Mouse (Mus musculus): ENCODE measurements around the gene Rhot2.
A peak's percentile ranks its signal among the peaks of the same experiment; 100 is the strongest.

Gene Rhot2

DNA sequence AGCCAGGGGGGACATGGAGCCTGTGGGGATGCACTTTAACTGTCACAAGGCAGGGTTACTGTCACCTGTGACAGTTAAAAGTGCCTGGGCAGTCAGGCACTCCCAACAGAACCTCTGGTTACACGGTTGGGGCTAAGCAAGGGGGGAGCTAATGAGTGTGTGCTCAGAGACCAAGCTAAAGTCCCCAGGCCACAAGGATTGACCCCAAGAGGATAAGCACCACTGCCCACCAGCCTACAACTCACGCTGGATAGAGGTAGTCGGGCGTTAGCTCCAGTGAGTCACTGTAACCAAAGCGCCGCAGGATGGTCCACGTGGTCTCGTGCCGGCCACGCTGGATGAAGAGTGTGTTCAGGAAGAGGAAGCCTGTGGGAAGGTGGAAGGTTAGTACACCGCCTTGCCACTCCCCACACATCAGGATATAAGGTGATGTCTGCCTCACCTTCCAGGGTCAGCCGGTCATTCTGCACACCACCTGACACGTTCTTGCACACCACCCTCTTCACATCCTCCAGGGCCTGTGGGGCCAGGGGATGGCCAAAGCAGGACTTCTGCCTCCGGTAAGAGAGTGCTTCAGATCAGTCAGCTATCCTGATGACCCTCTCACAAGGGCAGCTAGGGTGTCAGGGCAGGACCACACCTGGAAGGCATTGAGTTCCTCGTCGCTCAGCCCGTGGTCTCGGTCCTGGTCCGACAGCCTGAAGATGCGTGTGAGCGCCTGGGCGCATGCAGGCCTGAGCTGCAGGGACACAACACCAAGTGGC, 3.4 kb downstream of the Rhot2 start, which contains the start of gene Gm20683:
TSS of gene Gm20683 (minus strand) at position 647 of the 764 bp plus-strand sequence.
- DNase-seq (ENCODE audit: low spot score in 2 of 2) = no peak

DNA sequence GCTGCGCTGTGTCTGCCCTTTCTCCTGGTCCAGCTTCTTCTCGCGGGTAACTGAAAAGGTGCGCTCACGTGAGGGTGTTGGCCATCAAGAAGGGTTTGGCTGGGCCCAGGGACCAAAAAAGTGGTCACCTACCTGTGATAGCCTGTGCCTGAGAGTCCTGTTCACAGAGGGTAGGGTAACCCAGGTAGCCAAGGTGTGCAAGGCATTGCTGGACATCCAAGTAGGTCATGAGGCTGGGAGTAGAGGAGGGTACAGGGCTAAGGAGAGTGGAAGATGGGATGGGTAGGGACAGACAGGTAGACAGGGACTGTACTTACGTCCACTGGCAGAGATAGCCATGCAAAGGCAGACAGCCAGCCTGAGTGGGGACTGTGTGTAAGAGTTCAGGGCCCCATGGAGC, 4.1 kb downstream of the Rhot2 start:
- DNase-seq (ENCODE audit: low spot score in 2 of 2) = no peak

DNA sequence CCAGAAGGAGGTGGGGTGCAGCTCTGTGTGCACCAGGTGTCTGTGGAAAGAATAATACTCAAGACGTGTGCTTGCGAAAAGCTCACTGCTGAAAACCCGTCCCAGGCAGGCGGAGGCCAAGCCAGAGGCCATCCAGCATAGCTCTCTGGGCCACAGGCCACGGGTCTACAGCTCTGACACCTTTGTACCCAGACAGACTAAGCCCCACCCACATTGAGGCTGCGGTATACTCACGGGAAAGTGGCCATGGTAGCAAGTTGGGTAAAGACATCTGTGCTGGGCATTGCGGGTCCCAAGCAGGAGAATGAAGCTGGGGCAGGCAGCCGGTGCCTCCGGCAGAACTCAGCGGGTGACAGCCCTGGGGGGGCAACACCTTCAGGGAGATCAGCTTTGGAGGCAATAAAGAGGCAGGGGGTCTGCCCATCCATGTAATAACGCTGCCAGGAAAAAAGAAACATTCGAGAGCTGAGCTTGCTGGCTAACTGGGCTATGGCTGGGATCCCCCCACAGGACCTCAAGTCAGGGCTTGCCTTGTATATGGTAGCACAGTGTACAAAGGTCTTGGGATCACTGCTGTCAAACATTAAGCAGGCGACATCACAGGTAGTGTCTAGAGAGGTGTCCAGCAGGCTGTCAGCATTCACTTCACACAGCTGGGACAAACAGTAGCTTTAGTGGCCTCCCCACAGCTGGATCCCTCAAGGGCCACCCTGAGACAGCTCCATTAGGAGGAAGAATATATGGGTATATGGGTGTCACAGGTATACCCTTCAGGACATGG, 5.0 kb downstream of the Rhot2 start:
- no peak for DNase-seq (ENCODE audit: low spot score in 2 of 2)

DNA sequence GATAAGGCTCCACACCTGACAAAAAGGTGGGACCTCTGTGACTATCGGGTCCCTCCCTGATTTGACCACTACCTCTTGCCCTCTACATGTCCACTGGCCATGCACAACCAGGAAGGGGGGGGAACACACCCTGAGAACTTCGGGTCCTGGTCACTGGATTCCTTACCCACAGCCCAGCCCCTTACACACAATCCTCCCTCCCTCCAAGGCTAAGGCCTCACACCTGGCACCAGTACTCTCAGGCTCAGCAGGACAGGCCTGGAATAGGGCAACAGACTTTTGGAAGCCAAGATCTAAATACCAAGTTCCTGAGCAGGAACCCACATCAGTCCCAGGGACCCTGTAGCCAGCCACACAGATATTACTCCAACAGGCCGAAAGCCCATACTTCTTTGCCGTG, 5.7 kb downstream of the Rhot2 start:
- no peak for DNase-seq (ENCODE audit: low spot score in 2 of 2)

DNA sequence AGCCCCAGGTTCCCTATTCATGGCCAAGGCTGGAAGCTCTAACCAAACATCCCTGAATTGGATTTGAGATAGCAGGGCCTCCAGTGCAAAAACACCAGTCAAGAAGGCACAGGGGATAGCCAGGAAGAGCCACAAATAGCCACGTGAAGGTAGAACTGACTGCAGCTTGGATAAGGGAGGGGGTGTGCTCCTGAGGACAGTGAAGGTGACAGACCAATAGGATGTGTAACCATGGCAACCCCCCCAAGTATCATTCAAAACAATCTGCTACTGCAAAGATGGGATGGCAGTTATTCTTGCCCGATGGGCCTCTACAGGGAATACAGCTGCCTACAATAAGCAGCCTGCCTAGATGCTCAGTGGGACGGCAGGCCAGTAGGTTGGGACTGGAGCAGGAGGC, 7.1 kb downstream of the Rhot2 start:
- no peak for DNase-seq (ENCODE audit: low spot score in 2 of 2)

DNA sequence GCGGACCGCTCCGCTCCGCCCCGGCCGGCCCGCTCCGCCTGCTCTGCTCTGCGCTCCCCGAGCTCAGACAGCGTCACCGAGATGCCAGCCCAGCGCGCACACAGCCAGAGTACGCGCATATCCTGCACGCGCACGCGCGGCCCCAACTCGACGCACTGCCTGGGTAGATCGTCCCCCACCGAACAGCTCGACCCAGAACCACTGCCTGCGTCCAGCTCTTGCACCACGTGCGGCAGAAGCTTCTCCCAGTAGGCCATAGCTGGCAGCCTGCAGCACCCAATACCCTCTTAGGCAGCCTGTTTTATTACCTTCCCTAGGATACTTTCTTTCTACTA, 7.6 kb downstream of the Rhot2 start, which contains the start of gene Rhbdl1:
TSS of gene Rhbdl1 (minus strand) at position 220 of the 335 bp plus-strand sequence.
- peak; percentile 78 to 80 for DNase-seq (ENCODE audit: low spot score in 2 of 2)

DNA sequence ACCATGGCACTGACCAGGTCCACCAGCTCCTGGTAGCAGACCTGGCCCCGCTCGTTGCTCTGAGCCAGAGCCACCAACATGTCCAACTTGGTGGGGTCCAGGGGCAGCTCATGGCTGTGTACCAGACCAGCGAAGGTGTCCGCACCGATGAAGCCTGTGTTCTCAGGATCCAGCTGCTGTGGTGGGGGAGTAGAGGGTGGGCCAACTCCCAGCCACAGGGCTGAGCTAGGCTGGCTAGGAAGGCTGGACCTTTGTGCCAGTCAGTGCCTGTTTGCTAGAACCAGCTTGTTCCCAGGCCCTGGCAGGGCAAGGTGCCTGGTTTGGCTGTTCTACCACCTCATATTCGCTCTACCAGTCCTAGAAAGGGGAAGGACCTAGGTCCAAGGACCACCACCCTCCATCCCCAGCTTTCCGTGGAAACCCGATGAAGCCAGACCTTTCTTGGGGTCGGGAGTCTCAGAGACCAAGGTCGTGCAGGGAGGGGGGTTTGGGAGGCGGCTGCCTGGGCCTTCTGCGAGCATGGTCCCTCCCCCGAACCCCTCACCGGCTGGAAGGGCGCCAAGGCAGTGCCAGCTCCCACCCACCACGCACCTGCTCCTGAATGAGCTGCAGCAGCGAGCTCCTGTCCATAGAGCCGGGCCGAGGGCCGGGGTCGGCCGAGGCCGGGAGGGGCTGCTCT, 8.1 kb downstream of the Rhot2 start:
- peak; percentile 44 for DNase-seq (ENCODE audit: low spot score in 2 of 2)

DNA sequence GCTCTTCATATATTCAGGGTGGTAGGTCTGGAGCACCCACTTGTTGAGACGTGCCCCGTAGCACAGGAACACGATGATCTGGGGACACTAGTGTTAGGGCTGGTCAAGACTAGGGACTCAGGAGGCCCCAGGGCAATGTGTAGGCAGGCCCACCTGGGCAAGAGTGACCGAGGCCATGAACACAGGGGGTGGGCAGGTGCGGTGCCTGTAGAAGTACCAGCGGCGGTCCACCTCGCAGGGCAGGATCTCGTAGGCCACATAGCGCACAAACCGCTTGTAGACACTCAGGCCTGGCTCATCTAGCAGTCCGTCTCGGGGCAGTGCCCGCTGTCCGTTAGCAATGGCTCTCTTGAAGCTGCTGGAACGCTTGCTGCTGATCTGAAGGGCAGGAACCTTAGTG, 8.8 kb downstream of the Rhot2 start:
- DNase-seq (ENCODE audit: low spot score in 2 of 2) = peak in 1 of 2 experiments; percentile 31

DNA sequence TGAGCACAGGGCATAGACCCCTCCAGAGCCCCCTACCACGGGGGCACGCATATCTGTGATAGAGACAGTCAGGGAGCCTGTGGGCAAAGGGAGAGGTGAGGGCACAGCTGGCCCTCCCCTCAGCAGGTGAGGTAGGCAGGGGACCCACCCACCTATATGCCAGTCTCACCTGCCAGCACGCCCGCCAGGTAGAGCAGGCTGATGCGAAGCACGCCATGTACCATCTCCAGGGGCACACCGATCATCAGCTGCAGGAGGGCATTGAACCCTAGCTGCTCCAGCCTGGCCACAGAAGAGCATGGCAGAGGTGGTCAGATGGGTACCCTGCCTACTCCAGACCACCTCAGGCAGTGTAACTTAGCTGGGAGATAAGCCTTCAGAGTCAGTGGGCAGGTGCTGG, 9.3 kb downstream of the Rhot2 start:
- peak in 1 of 2 experiments; percentile 24 for DNase-seq (ENCODE audit: low spot score in 2 of 2)

DNA sequence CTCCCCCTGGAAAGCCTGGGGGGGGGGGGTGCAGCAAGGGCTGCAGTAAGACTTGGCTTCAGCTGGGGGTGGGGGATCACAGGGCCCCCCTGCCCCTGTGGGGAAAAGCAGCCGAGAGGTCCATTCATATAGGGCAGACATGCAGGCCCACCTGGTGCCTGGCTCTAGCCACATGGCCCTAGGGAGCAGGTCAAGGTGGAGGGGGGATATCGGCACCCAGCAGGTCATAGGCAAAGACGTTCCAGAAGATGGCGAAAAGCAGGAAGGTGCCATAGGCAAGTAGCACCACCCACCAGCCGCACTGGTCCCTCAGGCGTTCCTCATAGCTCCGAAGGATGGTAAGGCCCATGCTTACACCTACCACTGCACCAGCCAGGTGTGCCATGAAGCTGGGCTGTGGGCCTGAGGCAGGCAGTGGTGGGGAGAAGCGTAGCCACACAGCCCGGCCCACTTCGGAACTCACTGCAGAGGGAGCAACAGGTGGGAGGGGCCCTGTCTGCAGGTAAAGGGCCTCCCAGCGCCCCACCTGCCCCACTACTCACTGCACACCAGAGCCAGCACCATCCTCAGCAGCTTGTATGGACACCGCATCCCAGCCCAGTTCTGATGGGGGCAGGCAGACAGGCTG, 9.9 kb downstream of the Rhot2 start:
- DNase-seq (ENCODE audit: low spot score in 2 of 2) = peak in 1 of 2 experiments; percentile 29

DNA sequence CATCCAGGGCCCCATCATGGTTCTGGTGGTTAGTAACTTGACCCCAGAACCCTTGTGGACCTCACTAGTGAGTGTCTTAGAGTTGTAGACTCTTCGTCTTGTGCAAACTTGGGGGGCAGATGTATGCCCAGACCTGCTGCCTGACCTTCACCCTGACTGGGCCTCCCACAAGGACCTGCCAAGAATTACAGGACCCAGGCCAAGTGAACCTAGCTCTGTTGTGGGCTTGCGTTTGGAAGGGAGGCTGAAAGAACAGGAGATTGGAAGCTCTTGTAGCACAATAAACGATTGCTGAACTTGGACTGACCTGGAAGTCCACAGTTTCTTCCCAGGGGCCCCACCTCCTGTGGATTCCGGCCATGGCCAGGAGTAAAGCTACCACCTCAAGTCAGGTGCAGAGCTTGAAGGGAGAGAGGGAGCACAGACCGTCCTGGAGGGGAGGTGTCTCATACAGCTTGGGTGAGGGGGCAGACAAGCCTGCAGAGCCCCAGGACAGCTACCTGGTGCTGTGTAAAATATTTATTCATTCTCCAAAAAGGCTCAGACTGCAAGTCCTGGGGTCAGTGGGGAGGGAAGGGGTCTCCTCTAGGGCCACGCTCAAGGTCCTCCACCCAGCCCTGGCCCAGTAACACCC, 10.6 kb downstream of the Rhot2 start:
- peak in 1 of 2 experiments; percentile 25 for DNase-seq (ENCODE audit: low spot score in 2 of 2)

DNA sequence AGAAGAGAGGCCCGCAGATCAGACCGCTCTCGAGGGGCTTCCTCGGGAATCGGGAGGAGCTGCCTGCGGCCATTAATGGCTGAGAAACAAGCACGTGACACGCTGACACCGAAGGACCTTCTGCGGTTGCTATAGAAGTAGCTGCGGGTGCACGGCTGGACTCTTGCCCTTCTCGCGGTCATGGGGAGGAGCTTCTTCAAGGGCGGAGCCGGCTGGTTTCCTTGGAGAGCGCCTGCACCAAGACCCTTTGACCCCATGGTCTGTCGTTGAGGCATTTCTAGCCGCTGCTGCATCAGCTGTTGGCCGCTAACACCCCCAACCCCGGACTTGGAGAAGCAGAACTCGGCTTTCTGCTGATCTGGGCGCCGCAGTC, 11.4 kb downstream of the Rhot2 start, which contains the start of gene Stub1:
TSS of gene Stub1 (minus strand) at position 114 of the 373 bp plus-strand sequence.
- peak in 1 of 2 experiments; percentile 88 for DNase-seq (ENCODE audit: low spot score in 2 of 2)

DNA sequence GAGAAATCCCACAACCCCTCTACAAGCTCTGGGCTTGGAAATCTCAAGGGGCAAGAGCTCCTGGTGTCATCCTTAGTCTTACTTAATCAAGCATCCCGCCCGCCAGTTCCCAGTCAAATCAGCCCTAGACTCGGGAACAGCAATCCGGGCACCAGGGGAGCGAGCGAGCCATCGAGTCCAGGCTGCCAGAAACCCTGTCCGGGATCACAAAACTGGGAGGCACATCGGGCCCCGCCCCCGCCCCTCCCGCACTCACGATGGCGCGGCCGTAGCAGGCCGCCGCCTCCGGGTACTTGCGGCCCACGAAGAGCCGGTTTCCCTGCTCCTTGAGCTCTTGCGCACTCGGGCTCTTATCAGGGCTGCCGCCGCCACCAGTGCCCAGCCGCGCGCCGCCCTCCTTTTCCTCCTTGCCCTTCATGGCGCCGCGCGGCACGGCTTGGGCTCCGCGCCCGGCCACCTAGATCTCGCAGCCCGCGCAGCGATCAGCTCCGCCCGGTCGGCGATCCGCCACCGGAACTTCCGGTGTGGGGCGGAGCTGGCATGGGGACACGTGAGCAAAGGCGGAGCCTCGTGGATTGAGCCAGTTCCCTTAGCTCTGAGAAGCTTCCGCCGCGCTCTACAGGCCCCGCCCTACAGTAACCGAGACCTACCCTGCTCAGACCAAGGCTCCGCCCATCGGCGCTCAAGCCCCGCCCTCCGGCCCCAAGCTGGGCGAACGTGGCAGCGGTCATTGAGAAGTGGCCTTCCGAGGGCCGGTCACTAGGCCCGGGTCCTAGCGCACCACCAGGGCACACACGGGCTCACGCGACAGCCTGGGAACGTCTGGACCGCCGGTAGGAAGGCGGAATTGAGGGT, 12.0 kb downstream of the Rhot2 start:
- DNase-seq (ENCODE audit: low spot score in 2 of 2) = peak; percentile 98 to 99

DNA sequence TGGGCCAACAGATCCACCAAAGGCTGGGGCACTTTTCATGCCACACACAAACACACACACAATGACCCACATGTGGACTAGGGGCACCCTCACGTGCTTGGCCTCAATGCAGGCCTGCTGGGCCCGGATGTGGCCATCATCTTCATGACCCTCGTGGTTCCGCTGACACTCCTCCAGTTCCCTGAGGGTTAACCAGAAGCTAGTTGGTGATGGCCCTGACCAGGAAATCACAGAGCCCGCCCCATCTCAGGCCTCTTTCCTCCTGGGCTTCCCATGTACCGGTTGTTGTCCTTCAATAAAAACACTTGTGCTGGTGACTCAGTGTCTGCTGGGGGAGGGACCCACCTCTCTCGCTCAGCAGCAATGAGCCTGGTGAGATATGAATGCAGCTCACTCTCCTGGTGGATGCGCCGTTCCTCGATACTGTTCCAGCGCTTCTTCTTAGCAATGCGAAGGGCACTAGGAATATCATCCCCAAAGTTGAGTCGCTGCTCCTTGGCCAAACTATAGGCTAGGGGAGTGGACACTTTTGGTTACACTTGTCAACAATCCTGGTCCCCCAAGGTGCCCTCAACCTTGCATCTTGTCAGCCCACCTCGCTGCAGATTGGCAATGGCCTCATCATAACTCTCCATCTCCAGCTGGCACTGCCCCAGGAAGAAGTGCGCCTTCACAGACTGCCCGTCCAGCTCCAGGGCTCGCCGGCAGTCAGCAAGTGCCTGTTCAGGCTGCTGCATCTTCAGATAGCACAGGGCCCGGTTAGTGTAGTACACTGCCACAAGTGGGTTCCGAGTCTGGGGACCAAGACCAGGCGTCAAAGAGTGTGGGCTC, 13.0 kb downstream of the Rhot2 start:
- peak in 1 of 2 experiments; percentile 33 for DNase-seq (ENCODE audit: low spot score in 2 of 2)

DNA sequence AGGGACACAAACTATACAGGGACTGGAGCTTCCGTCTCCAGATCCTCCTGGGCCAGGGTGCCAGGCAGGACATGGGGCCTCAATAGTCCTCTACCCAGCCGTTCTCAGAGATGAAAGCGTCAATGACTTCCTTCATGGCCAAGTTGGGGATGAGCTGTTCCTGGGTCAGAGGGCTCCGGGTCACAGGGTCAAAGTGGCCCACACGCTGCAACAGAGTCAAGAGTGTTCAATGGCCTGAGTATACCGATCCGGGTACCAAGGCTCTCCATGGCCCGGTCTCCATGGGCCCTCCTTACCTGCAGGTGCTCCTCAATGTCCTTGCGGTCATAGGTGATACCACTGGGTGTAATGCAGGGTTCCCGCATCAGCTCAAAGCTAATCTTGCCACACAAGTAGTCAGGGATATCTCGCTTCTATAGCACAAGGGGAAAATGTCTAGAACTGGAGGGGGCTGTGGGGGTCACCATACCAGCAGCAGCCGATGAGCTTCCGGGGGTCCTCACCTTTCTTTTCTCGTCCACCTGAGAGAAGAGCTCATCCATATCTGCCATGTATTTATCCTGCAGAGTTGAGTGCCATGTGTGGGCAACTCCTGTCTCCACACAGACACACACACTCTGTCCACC, 13.7 kb downstream of the Rhot2 start:
- no peak for DNase-seq (ENCODE audit: low spot score in 2 of 2)

DNA sequence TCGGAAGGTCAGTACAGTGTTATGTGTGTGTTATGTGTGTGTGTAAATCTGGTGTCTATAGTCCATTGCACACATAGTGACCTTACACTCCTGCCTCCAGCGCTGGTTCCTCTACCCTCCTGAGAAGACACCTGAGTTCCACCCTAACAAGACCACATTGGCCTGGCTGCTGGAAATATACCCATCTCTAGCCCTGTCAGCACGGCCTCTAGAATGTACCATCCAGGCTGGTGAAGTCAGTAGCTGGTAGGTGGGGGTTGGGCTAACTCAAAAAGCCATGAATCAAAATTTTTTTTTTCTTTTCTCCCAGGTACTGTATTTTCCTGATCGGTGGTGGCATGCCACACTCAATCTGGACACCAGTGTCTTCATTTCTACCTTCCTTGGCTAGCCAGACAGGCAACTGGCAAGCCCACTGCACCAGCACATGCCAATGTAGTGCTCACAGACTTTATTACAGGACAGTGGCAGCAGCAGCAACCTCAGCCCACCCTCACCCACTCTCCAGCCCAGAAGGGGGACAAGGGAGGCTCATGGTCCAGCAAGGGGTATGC, 14.4 kb downstream of the Rhot2 start:
- DNase-seq (ENCODE audit: low spot score in 2 of 2) = no peak

DNA sequence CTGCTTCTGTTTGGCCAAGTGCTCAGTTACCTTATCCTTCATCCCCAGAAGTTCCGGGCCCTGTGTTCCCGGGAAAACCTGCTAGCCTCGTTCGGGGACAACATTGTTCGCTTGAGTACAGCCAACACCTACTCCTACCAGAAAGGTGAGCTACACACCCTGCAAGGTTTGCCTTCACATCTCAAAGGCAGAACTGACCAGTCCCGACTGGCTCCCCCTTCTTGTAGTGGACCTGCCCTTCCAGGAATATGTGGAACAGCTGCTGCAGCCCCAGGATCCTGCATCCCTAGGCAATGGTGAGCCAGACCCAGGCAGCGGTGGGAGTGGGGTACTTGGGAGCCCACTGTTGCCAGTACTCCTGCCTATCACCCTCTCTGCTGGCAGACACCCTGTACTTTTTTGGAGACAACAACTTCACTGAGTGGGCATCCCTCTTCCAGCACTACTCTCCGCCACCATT, 15.1 kb downstream of the Rhot2 start:
- DNase-seq (ENCODE audit: low spot score in 2 of 2) = peak in 1 of 2 experiments; percentile 22

DNA sequence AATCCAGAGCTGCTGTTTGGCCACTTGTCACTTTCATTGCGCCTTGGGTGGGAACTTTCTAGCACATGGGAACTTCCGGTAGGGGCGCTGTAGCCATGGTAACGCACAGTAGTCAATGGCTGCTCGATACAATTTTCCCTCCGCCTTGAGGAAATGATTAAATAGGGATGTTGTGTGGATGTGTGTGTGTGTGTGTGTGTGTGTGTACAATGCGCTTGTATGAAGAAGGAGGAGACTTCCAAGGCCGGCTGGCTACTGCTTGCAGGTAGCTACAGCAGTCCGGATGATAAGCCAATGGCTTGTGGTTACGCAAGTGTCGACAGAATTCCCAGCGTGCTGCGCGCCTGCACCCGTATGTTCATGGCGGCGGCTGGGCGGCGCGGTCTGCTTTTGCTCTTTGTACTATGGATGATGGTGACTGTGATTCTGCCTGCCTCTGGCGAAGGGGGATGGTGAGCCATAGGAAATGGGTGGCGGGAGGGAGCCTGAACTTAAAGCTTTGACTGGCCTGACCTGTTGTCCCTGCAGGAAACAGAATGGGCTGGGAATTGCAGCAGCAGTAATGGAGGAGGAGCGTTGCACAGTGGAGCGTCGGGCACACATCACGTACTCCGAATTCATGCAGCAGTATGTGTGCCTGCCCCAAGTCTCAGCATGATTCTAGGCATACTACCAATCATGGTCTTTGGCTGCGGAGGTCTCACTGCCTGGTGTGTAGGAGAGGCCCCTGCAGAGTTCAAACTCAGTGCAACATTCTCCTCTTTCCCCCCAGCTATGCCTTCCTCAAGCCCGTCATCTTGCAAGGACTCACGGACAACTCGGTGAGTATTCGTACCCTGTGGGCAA, 15.7 kb downstream of the Rhot2 start, which contains the start of gene Jmjd8:
TSS of gene Jmjd8 (plus strand) at position 156 of the 846 bp plus-strand sequence.
- peak; percentile 79 to 80 for DNase-seq (ENCODE audit: low spot score in 2 of 2)

Measured in frontal cortex, postnatal 14 days (tissue).